Mouse (Mus musculus) testis, adult 2 months (tissue): Measurements from ENCODE around the gene Nrcam. TPM values are rescaled to one million over a fixed set of nuclear protein-coding genes. Genes with fewer than 3 reads are reported as not detected.

ENCODE experiments used
- H3K27ac ChIP-seq: fragments of 200-500 bp; 2 replicates; pipeline ENCODE4 v1.5.1; 2012; ENCODE audit warnings: low read depth, low read length; ENCODE audit not compliant: control insufficient read depth, insufficient read depth
- H3K27me3 ChIP-seq: fragments of 200-500 bp; 2 replicates; pipeline ENCODE4 v1.6.1; 2012; ENCODE audit warnings: mild to moderate bottlenecking, low read length, moderate library complexity; ENCODE audit not compliant: control insufficient read depth, insufficient read depth
- H3K36me3 ChIP-seq: fragments of 200-500 bp; 2 replicates; pipeline ENCODE4 v1.6.1; 2012; ENCODE audit warnings: mild to moderate bottlenecking, low read length; ENCODE audit not compliant: control insufficient read depth, insufficient read depth
- H3K4me1 ChIP-seq: fragments of 200-500 bp; 2 replicates; pipeline ENCODE4 v1.6.1; 2012; ENCODE audit warnings: low read length; ENCODE audit not compliant: control insufficient read depth, insufficient read depth
- H3K4me3 ChIP-seq: fragments of 200-500 bp; 2 replicates; pipeline ENCODE4 v1.5.1; 2012; ENCODE audit warnings: low read depth, mild to moderate bottlenecking, low read length, moderate library complexity, mixed read lengths; ENCODE audit not compliant: control insufficient read depth
- CTCF ChIP-seq: fragments of 200-500 bp; IDR thresholded peaks from 2 replicates; pipeline ENCODE4 v1.5.1; 2012; ENCODE audit warnings: low read depth, mild to moderate bottlenecking, inconsistent platforms, low read length, moderate library complexity; ENCODE audit not compliant: control insufficient read depth, insufficient read depth, insufficient replicate concordance
- POLR2A ChIP-seq: fragments of 200-500 bp; IDR thresholded peaks from 2 replicates; pipeline ENCODE4 v1.6.1; 2012; ENCODE audit warnings: low read depth, mild to moderate bottlenecking, inconsistent platforms, low read length, moderate library complexity; ENCODE audit not compliant: control insufficient read depth
- polyA plus RNA-seq: library from polyadenylated mRNA; depleted of rRNA; stranded (reverse); fragments of >200 nt; gene quantifications from 2 replicates; pipeline ENCODE4 v1.2.3, GENCODE M21; 2012

Nrcam gene
- polyA plus RNA-seq, 1 experiment = 0.94 TPM

DNA sequence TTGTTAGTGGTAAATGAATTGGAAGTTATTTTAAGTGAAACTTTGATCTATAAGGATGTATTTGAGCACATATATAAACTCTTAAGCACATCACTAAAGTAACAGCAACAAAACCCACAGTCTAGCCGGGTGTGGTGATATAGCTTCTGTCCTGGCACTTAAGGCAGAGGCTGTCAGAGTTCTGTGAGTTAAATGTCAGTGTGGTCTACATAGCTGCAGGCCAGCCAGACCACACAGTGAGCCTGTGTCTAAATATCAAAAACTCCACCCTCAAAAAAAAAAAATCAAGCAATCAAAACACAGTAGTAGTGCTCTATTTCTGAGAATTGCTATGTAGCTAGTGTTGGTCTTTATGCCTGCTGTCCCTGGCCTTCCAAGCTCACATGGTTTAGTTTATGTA is 59.5 kb downstream of the Nrcam start:
- Histone ChIP-seq H3K4me3 (no peak overlapping the region), H3K4me1 (no peaks in the 10 kb centered on the region), H3K36me3 (no peaks in the 10 kb centered on the region), H3K27ac (no peak overlapping the region), H3K27me3 (no peaks in the 10 kb centered on the region)
- TF ChIP-seq POLR2A (no peak), CTCF (no peak)

DNA sequence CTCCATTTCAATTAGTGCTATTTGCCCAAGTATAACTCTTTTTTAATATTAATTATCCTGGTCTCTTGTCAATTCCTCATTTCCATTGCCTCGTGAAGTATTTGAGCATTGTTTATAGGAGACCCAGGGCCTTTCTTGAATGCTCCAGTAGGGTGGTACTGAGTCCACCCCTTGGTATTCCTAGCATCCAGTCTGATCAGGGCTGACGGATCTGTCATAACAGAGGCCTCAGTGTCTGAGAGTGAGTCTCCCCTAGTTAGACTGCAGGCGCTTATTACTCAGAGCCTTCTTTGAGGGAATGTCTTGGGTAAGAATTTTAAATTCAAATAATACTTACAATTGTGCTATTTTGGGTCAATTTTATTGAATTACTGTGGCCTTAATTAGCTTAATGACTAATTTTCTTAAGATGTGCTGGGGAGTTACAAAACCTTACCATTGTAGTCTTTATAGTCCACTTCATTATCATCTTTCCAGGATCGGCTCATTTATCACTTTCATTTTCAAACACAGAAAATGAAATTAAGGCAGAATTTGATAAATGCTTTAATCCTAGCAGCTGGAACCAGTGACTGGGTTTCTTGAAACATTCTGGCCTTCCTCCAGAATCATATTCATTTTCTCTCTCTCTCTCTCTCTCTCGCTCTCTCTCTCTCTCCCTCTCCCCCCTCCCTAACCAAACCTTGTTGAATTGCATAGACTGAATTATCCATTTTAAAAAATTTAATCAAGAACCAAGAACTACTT is 61.9 kb downstream of the Nrcam start:
- H3K36me3 ChIP-seq = no peaks in the 10 kb centered on the region
- no peak overlapping the region for H3K27ac ChIP-seq
- no peaks in the 10 kb centered on the region for H3K27me3 ChIP-seq
- H3K4me1 ChIP-seq = no peaks in the 10 kb centered on the region
- TF ChIP-seq CTCF = no peak
- no peak for TF ChIP-seq POLR2A
- no peak overlapping the region for H3K4me3 ChIP-seq

DNA sequence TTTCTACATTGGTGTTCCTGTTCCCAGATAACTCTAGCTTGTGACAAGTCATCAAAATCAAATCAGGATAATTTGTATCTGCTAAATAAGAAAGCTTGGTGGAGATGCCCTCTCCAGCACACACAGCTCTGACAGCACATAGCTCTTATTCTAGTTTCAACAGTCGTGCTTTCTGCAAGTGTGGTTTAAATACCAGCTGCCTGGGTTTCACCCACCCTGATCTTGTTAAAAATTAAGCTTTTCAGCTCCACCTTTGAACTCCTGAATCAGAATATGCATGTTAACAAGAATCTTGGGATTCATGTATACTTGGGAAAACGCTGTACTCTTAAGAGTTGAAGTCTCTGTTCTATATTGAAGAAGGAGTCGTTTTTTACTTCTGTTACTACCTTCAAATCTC is 66.2 kb downstream of the Nrcam start:
- Histone ChIP-seq H3K27ac (no peak overlapping the region), H3K4me1 (no peaks in the 10 kb centered on the region), H3K27me3 (no peaks in the 10 kb centered on the region), H3K36me3 (no peaks in the 10 kb centered on the region), H3K4me3 (no peak overlapping the region)
- TF ChIP-seq CTCF = no peak
- TF ChIP-seq POLR2A = no peak

DNA sequence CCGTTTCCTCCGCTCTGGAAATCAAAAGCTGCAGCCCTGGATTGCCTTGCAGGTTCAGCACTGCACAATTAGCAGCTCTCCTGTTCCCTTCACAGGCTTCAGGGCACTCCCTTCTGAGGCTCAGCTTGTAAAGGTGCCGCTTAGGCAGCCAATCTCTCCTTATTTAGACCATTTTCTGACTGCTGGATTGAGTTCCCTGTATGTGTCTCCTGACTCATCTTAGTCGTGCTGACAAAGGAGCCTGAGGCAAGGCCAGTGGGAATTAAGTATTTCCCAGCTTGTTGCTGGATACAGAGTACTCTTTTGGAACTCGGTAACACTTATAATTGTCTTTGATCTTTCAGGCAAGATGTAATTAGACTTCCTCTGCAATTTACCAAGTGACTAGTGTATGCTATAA is 69.1 kb downstream of the Nrcam start:
- Histone ChIP-seq H3K27me3 (no peaks in the 10 kb centered on the region), H3K4me1 (no peaks in the 10 kb centered on the region), H3K27ac (no peak overlapping the region), H3K4me3 (no peak overlapping the region), H3K36me3 (no peaks in the 10 kb centered on the region)
- no peak for TF ChIP-seq POLR2A
- TF ChIP-seq CTCF = no peak

DNA sequence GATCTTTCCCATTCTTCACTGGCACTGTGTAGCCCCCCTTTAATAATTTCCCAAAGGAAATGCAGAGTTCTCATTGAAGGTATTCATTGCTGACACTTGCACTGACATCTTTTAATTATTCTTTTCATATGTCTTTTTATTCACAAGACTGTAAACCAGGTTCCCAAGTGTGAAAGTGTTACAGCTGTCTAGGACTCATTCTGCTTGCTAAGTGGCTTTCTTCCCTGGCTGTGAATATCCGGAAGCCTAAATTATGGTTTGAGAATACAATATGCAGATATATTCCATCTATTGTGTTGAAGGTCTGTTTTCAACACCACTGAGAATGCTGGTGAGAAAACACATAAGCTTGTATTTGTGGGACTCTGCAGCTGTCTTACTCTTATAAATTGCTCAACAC is 73.4 kb downstream of the Nrcam start:
- no peaks in the 10 kb centered on the region for H3K36me3 ChIP-seq
- no peak overlapping the region for H3K4me3 ChIP-seq
- no peaks in the 10 kb centered on the region for H3K4me1 ChIP-seq
- H3K27me3 ChIP-seq = no peaks in the 10 kb centered on the region
- H3K27ac ChIP-seq = no peak overlapping the region
- TF ChIP-seq POLR2A = no peak

DNA sequence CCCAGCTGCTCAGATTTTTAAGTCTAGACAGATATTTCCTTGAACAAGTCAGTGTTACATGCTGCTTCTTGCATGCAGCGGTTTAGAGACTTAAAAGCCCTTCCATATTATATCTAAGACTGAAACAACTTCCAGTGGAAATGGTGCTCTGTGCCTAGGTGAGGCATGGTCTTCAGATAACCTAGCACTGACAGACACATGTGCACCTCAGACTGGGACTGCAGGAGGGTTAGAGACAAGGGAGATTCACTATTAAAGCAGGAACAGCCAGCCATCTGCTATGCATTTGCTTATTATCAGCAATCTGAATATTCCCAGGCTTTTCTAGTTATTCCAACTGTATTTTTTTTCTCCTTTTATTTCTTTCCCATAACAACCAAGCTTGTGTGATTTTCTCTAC is 74.6 kb downstream of the Nrcam start:
- no peaks in the 10 kb centered on the region for H3K36me3 ChIP-seq
- no peaks in the 10 kb centered on the region for H3K4me1 ChIP-seq
- H3K27ac ChIP-seq = no peak overlapping the region
- TF ChIP-seq POLR2A = no peak
- no peak for TF ChIP-seq CTCF
- H3K4me3 ChIP-seq = no peak overlapping the region
- H3K27me3 ChIP-seq = no peaks in the 10 kb centered on the region

DNA sequence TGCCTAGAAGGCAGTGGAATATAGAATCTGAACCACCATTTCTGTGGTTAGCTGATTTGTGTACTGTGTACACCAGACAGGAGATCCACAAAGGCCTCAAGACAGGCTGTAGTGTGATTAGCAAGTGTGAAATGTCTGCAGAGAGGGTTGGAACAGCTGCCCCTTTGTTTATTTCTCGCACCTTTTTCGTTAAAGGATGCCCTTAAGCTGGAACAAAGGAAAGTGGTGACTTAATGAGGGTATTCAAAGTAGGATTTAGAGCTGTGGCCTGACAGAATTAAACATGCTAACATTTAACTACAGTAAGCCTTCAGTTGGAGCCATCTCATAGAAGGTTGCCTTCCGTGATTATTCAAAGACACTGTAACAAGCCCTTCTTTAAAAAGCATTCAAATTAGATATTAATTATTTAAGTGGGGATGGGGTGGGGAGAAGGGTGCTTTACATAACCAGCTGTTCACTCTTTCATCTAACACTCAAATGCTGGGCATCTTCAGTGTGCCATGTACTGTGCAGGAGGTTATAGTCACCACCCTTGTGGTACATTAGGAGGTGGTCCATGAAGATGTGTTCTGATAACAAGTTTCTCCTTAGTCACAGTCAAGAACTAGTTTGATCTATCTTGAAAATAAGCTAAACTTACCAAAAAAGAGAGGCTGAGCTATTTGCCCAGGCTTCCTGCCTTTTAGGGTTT is 75.2 kb downstream of the Nrcam start:
- no peak for TF ChIP-seq CTCF
- TF ChIP-seq POLR2A = no peak
- H3K27ac ChIP-seq = no peak overlapping the region
- no peak overlapping the region for H3K4me3 ChIP-seq
- no peaks in the 10 kb centered on the region for H3K36me3 ChIP-seq
- H3K27me3 ChIP-seq = no peaks in the 10 kb centered on the region
- no peaks in the 10 kb centered on the region for H3K4me1 ChIP-seq
